Mouse (Mus musculus) lung, postnatal 14 days (tissue): Measurements from ENCODE around the gene Ecm1.
A peak's percentile ranks its signal among the peaks of the same experiment; 100 is the strongest.

Experiments used
- DNase-seq: peaks from one replicate; pipeline ENCODE4 v3.0.0; 2021

The Ecm1 gene

DNA sequence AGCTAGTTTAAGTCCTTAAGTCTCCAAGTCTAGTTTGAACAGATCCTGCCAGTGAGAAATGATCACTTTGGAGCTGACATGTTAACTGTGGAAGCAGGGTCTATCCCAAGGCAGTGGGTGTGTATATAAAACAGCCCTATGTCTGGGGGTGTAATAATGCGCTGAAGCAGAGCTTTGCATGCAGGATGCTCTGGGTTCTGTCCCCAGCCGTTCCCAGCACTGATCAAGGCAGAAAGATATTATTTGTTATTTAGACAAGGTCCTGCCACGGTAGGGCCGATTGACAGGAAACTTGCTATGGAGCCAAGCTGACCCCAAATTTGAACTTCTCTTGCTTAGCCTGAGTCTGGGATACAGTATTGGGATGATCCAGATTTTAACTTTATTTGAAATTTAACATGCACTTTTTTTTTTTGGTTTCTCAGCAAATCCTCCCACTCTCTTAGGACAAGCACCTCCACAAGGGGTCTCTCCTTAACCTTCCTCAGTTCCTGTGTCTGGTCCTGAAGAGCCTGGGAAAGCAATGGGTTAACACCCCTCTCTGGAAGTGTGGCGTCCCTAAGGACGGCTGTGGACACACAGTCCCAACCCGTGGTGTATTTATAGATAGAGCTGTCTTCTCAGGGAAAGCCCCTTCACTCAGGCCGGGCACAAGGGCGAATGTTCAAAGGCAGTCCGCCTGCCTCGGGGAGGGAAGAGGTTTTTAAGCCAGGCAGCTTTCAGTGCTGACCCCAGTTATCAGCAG is 50.0 kb downstream of the Ecm1 start:
- DNase-seq, result no peak

DNA sequence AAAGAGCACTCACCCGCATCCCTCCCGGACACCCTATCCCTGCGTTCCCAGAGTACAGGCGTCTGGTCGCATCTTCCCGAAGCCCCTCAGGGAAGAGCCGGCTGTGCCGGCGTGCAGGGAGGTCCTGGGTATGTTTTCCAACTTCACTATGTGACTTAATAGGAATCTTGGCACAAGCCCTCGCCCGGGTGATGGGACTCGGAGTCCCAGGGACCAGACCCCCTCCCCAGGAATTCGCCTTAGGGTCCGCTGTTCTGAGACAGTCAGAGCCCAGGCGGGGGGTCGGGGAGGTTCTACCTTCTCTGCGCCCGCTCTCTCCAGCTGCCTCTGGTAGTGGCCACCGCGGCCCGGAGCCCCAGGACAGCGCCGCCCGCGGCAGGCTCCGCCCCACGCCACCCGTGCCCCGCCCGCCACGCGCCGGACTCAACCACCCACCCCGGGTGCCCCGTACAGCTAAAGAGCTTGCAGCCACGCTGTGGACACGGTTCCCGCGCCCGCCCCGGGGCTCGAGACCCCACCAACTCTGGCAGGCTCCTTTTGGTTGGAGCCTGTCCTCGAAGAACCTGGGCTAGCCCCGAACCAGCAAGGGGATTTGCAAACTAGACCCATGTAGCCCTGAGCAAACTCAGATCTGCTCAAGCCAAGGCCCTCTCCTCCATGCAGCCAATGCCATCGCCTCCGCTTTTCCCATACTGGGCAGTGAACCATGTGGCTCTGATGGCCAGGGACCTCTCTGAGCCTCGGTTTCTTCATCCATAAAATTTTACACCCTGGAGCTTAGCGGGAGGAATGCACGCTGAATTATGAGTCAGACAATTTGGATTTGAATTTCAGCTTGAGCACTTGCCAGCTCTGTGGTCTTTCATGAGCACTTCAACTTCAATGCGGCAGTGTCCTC is 51.6 kb downstream of the Ecm1 start, which contains the start of gene Adamtsl4:
Adamtsl4 (minus strand) TSS at position 394 of the 898 bp plus-strand sequence.
- DNase-seq, result peak; percentile 84

DNA sequence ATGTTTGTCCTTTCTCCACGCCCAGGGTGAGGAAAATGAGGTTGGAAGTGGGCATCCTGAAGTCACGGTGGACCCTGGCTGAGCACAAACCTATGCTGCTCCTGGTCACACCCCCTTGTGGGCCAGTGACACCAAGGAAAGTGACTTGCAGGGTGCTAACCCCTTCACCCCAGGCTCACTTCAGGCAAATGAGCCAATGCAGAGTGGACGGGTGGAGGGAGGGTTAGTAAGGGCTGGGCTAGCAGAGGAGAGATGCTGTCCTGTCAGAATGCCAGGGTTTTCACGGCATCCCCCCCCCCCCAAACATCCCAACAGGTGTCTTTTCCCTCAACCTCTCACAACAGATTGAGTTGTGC is 52.2 kb downstream of the Ecm1 start:
- no peak for DNase-seq

DNA sequence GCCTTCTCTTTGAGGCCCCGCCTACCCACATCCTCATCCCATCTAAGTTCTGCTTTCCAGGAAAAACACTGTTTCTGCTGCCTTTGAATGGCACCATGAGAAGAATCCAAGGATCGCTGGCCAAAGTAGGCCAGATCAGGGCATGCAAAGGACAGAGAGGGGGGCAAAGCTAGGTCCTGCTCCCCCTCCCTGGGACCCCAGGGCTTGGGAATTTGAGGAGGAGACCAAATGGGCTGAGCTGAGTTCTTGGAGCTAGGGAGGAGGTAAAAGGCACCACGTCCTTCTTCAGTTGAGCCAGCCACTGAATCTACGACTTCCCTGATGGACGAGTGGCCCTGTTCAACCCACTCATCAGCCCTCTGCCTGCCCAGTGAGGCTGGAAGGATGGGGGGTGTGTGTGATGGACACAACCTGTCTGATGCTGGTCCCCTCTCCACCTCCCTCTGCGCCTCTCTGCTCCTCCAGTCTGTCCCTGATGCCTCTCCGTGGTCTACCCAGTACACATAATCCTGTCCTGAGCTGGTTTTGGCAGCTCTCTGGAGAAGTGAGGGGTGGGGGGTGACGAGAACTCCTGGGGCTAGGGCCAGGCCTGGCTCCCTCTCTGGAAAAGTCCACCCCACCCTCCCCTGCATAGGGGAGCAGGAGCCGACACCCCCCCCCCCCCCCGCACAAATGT is 52.7 kb downstream of the Ecm1 start:
- no peak for DNase-seq

DNA sequence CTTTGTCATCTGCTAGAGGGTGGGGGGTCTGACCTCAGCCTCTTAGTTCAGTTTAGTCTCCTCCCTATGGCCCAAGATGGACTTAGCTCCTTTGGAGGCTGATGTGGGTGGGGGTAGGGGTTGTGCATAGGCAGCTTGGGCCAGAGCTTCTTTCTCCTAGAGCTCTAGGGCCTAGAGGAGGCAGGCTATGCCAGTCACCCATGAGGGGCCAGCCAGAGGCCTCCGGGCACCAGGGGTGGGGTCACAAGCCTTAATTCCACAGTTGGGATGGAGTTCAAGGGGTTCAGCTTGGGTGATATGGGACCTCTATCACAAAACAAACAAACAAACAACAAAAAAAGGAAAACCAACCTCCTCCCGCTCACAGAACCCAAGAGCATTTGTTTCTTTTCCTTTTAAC is 53.7 kb downstream of the Ecm1 start:
- DNase-seq, result no peak

DNA sequence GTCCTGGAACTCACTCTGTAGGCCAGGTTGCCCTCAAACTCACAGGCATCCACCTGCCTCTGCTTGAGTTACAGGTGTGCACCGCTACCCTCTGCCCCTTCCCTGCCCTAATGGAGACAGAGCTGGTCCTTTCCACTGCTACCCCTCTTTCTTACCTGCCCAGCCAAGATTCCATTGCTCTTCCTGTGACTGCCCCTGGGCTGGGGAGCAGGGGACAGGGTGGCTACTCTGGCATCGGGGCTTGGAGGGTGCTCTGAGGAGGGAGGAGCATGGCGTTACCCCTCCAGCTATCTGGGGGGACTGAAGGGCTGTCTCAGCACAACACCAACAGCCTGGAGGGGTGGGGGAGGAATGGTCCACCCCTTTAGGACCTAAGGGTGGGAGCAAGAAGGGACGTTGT is 54.1 kb downstream of the Ecm1 start:
- no peak for DNase-seq

DNA sequence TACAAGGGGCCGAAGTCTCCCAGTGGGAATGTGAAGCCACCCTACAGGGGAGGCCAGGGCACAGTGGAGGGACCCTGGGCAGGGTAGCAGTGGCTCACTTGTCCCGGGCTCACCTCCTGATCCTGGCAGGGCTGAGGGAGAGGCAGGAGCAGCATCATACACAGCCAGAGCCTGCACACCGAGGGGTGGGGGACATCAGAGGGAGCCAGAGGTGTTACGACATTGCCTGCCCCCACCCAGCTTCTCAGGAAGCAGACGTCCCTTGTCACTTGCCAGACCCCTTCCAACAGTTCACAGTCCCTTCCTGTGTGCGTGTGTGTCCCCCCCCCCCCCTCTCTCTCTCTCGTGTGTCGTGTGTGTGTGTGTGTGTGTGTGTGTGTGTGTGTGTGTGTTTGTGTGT is 54.5 kb downstream of the Ecm1 start:
- DNase-seq, result no peak
